Mouse (Mus musculus): ENCODE measurements around the gene Fndc3b.

Fndc3b gene

DNA sequence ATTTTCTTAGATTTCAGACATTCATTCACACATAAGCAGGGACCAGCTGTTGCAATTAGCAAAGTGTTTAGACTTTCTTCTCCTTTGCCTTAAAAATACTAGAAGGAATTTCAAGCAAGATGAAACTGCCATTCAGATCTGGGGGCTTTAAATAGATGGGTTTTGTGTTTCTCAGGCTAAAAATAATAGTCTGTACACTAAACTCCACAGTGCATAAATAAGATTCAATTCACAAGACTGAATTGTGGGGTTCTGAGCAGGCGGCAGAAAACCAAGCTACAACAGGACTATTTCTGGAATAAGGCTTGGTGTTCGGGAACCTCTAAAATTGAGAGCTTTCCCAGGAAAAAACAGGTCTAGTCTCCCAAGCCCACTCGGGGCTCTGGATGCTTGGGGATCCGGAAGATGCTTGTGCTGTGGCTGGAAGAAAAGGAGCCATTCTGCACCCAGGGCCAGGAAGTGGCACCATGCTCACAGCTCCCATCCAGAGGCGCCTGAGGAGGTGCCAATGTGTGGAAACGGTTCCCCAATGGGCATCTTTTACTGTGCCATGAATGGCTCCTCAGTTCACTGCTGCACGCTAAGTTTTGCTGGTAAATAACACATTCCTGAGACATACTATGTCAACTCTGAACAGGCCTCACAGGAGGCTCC lies 117.5 kb downstream of the Fndc3b start:
- in situ Hi-C loops (cut with MboI, MseI) = no loop called here

DNA sequence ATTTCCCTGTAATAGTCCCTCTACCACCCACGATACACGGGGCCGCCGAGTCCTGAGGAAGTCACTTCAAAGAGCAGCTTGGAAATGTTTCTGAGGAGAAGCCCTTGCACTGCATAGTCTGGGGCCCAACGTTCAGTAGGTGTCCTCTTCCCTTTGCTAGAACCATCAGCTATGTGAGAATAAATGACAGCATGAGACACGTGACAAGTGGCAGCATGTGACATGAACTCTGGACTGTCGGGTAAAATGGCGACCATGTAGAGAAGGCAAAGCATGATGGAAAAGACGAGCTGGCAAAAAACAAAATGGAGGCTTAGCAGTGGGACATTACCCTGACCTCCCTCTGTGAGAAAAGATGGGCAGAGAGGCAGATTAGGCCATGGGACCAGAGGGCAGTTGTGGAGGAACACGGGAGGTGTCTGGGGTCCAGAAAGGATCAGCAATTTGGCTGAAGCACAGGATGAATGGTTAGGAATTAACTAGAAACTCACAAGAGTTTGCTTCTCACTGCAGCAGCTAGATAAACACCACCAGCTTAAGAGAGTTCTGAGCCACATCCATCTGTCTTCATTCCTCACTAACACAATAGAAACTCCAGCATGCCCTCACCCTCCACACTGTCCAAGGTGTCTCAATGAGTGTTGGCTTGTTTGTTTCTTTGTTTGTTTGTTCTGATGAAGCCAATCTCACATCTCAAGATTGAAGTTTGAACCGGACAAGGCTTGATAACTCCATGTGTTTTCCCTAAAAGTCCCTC lies 118.2 kb downstream of the Fndc3b start:
- in situ Hi-C loops (cut with MboI, MseI) = no loop called here

DNA sequence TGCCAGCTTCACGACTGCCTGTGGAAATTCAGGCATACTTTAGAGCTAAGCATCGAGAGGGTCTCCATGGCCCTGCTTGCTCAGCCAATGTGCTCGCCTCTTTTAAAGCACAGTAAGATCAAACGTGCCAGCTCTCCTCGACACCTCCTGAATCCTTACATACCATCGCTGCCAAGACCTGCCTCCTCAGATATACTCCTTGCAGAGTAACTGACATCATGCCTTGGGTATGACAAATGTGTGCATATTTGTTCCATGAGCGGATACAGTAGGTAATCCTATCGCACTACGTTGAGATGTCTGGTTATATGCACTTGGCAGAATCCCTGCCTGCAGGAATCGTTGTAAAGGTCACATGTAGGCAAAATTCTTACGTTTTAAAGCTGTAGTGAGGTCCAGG lies 120.3 kb downstream of the Fndc3b start:
- in situ Hi-C loops (cut with MboI, MseI) = no loop called here

GRCm38 (mm10) chr3:27589305-27589704 lies 121.8 kb downstream of the Fndc3b start:
- in situ Hi-C loops (cut with MboI, MseI) = loop anchor here in 1 of 2 experiments (10.0 kb wide), 1 partner anchor 285 kb away; no protein-coding TSS in a partner anchor

DNA sequence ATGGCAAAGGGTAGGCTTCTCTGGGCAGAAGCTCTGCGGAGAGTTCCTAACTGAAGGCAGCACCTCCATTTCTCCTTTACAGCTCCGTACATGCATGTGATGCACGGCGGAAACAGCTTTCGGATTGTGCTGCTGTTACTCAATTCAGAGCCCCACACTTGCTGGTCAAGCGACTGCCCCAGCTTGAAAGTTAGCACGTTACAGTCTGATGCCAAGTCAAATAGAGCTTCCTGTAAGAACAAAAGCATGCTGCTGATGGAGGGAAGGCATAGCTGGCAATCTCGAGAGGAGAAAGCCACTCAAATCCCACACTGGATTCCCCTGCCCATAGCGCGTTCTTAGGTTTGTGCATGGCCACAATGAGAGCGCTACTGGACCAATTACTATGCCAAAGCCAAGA lies 122.5 kb downstream of the Fndc3b start:
- in situ Hi-C loops (cut with MboI, MseI) = loop anchor here in 1 of 2 experiments (10.0 kb wide), 1 partner anchor 286 kb away; no protein-coding TSS in a partner anchor

DNA sequence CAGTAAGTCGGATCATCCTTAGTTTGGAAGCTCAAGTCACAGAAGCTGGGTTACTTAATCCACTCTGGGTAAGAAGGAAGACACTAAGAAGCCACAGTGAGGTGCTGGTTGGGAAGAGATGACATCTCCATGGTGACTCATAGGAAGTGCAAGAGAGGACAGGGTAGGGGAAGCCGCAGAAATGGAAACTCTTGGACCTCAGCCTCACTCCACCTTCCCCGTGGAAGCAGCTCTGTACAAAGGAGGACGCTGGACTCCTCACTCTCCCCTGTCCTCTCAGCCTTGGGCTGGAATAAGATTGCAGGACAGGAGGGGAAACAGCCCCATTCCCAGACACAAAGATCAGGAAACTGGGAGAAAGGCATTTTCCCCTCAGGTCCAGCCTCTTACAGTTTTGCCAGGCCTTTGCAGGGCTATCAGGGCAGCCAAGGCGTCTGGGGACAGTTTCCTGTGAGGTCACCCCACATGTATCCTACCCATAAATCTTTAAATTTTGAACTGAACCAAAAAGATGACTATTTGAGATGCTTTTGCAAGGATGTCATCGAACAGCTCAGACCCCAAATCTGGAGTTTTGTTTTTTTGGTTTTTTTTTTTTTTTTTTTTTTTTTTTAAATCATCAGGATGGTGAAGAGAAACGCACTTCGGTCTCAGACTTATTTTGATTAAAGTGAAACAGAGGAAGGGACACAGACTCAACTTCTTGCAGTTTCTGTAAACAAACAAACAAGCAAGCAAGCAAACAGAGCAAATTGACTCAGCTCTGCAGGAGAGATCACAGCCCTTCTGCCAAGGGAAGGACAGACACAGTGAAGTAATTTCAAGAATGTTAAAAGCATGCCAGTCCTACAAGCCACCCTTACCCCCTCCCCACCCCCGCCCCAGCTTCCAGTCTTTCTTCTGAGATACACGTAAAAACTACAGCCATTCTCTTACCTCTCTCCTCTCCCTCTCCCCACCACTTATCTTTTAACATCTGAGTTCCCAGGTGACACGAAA lies 126.2 kb downstream of the Fndc3b start:
- in situ Hi-C loops (cut with MboI, MseI) = loop anchor here in 1 of 2 experiments (10.0 kb wide), 1 partner anchor 290 kb away; no protein-coding TSS in a partner anchor

DNA sequence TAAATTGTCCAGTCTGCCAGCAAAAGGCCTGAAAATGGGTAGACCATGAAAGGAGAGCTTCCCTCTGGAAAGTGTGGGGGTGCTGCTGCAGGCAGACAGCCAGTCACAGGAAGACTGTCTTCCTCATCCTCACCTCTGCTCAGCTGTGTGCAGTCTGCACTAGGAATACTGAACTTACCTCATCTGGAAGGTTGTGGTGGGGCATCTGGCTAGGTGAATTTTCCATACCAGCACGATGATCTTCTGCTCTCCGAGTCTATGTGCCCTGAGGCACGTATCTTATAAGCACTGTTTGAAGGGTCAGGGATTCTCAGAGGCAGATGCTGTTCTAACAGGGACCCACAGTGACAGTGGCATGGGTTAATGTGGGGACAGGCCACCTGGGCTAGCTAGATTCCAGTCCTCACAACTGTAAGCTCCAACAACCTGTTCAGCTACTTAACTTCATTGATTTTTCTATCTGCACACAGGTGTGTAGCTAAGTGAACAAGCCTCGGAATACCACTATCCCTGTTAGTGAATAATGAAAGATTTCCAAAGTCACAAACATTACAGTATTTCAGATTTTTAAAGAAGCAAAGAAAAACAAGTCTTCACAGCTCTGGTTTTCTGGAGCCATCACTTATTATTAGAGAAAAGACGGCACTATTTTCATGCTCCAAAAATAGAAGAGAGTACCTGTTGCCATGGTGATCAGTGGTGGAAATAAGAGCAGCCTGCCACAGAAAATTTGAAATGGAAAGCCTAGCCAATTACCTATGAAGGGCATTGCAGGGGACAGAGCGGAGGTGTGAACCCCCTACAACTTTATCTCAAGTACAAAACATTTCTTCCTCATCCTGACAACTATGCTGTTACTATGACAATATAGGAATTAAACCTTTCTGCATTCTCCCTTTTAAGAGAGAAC lies 128.9 kb downstream of the Fndc3b start:
- in situ Hi-C loops (cut with MboI, MseI) = loop anchor here in 1 of 2 experiments (10.0 kb wide), 1 partner anchor 293 kb away; no protein-coding TSS in a partner anchor

GRCm38 (mm10) chr3:27580956-27581355 lies 130.2 kb downstream of the Fndc3b start:
- in situ Hi-C loops (cut with MboI, MseI) = loop anchor here in 1 of 2 experiments (10.0 kb wide), 1 partner anchor 294 kb away; no protein-coding TSS in a partner anchor

GRCm38 (mm10) chr3:27579894-27580613 lies 131.1 kb downstream of the Fndc3b start:
- in situ Hi-C loops (cut with MboI, MseI) = loop anchor here in 1 of 2 experiments (10.0 kb wide), 1 partner anchor 295 kb away; no protein-coding TSS in a partner anchor

- in situ Hi-C loops (cut with MboI, MseI) = no loop called here
Measured at GRCm38 (mm10) chr3:27579229-27579628, 131.9 kb downstream of the Fndc3b start.

GRCm38 (mm10) chr3:27577349-27578025 lies 133.6 kb downstream of the Fndc3b start:
- in situ Hi-C loops (cut with MboI, MseI) = no loop called here

DNA sequence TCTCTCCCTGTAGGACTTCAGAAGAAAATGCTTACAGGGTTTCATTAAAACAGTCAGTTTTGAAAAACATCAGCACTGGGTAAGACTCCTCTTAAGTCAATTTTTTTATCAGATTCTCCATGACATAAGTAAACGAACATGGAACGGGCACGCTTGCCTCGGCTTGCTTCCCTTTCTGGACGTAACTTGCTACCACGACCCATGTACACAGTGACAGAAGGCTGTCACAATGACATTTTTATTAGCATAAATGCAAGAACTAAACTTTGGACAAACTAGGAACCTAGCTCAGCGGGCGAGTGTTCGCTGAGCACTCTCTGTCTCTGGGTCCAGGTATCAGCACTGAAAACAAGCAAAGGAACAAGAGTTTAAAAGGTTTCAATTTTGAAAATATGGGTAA lies 136.9 kb downstream of the Fndc3b start:
- in situ Hi-C loops (cut with MboI, MseI) = no loop called here

DNA sequence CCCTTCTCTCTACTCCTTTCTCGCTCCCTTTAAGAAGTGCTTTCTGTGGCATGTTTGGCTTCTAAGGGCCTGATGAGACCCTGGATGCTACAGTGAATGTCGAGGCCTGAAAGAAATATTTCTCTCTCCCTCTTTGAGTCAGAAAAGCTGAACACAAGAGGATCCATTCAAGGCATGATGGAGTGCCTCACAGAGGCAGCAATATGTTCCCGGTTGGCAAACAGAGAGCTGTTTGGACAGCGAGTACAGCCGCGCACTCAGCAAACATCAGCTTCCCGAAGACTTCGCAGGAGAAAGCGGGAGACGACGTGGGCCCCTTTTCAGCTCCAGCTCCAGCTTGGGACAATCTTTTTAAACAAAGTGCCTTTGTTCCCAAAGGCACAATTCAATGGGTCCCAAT lies 137.6 kb downstream of the Fndc3b start:
- in situ Hi-C loops (cut with MboI, MseI) = no loop called here

DNA sequence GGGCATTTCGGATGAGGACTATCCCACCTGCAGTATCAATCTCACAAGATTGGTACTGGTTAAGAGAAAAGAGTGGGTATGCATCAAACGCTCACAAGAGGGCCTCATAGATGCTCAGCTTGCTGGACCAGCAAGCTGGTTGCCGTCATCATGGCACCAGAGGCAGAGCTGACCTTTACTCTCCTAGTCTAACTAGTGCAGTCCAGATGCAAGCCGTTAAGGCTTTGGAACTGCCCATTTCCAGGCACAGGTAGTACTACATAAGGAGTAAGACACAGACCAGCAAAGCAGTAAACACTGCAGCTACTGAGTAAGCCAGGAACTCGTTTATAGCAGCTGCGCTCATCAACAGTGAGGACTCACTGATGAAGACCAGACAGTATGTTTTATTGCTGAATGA lies 138.8 kb downstream of the Fndc3b start:
- in situ Hi-C loops (cut with MboI, MseI) = no loop called here

DNA sequence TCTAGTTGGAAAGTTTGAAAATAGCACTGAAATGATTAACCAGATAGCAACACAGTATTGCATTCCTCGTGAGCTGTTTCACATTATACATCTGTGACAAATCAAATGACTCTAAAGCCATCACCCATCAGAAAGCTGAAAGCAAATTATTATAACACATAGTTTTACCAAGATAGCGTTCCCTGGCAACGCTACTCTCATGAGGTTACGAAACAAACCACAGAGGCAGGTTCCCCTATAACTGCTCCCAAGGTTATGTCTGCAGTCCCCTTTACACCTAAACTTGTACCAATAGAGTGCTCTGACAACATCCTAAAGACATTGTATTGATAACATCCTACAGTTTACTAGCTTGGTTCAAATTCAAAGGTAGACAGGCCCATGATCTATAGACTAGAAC lies 145.8 kb downstream of the Fndc3b start:
- in situ Hi-C loops (cut with MboI, MseI) = no loop called here

GRCm38 (mm10) chr3:27563047-27563624 lies 148.0 kb downstream of the Fndc3b start:
- in situ Hi-C loops (cut with MboI, MseI) = no loop called here

- in situ Hi-C loops (cut with MboI, MseI) = no loop called here
Measured at GRCm38 (mm10) chr3:27562476-27562875, 148.6 kb downstream of the Fndc3b start.

GRCm38 (mm10) chr3:27561921-27562320 lies 149.2 kb downstream of the Fndc3b start:
- in situ Hi-C loops (cut with MboI, MseI) = no loop called here

DNA sequence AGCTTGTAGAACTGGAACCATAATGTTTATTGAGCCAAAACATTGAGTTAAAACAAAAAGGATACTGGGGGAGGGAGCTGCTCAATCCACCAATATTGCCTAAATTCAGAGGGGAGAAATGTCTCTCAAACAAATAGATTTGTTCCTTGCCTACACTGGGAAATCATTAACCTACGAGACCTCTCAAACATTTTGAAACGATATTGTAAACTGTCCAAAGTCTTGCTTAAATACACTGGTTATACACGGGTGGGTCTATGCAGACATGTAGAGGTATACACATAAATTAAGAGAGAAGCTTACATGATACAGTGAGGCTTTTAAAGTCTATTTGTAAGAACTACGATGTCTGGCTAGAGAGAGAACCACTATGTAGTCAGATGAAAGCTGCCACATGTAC lies 151.8 kb downstream of the Fndc3b start:
- in situ Hi-C loops (cut with MboI, MseI) = no loop called here

Data from T-helper 17 cell (primary cell).